Mouse (Mus musculus) liver, embryonic 14.5 days (tissue): ENCODE results near the gene Cobl.

Experiments
- CTCF ChIP-seq: IDR thresholded peaks from 2 replicates; pipeline ENCODE4 v1.5.1; 2016; ENCODE audit warnings: antibody characterized with exemption, low read depth, control low read depth
- EP300 ChIP-seq: IDR thresholded peaks from 2 replicates; pipeline ENCODE4 v1.6.1; 2016; ENCODE audit warnings: antibody characterized with exemption, low read depth

GRCm38 (mm10) chr11:12197542-12197941 is 267.2 kb downstream of the Cobl start:
- TF ChIP-seq CTCF, result no peak
- TF ChIP-seq EP300, result no peak
